Mouse (Mus musculus) regulatory T cell (primary cell): Measurements from ENCODE around the gene Retreg1.

Source experiments
- in situ Hi-C: fragments of 300-600 bp; cut with MboI, MseI; formaldehyde crosslinking; loops from one replicate; pipeline ENCODE4 v1.15.1; 2025; ENCODE audit warnings: high pct_unique_total_duplicates

Retreg1 gene

GRCm38 (mm10) chr15:25918641-25919040 lies 75.7 kb downstream of the Retreg1 start:
- in situ Hi-C loops: no loop called here

- in situ Hi-C loops: no loop called here
Measured at GRCm38 (mm10) chr15:25919995-25920394, 77.0 kb downstream of the Retreg1 start.

GRCm38 (mm10) chr15:25920886-25921285 lies 77.9 kb downstream of the Retreg1 start:
- in situ Hi-C loops: no loop called here

- in situ Hi-C loops: no loop called here
Measured at GRCm38 (mm10) chr15:25922007-25922406, 79.0 kb downstream of the Retreg1 start.

- in situ Hi-C loops: no loop called here
Measured at GRCm38 (mm10) chr15:25923916-25924315, 80.9 kb downstream of the Retreg1 start.

- in situ Hi-C loops: no loop called here
Measured at GRCm38 (mm10) chr15:25926171-25926570, 83.2 kb downstream of the Retreg1 start.

- in situ Hi-C loops: no loop called here
Measured at GRCm38 (mm10) chr15:25927106-25927505, 84.1 kb downstream of the Retreg1 start.

- in situ Hi-C loops: no loop called here
Measured at GRCm38 (mm10) chr15:25928001-25928400, 85.0 kb downstream of the Retreg1 start.

- in situ Hi-C loops: no loop called here
Measured at GRCm38 (mm10) chr15:25928831-25929230, 85.9 kb downstream of the Retreg1 start.

- in situ Hi-C loops: no loop called here
Measured at GRCm38 (mm10) chr15:25929518-25929917, 86.5 kb downstream of the Retreg1 start.

GRCm38 (mm10) chr15:25929936-25930335 lies 87.0 kb downstream of the Retreg1 start:
- in situ Hi-C loops: no loop called here

GRCm38 (mm10) chr15:25930657-25931056 lies 87.7 kb downstream of the Retreg1 start:
- in situ Hi-C loops: no loop called here

- in situ Hi-C loops: no loop called here
Measured at GRCm38 (mm10) chr15:25932497-25932896, 89.5 kb downstream of the Retreg1 start.

- in situ Hi-C loops: no loop called here
Measured at GRCm38 (mm10) chr15:25932937-25933684, 90.1 kb downstream of the Retreg1 start.

- in situ Hi-C loops: no loop called here
Measured at GRCm38 (mm10) chr15:25933685-25934108, 90.7 kb downstream of the Retreg1 start.

GRCm38 (mm10) chr15:25934411-25934810 lies 91.4 kb downstream of the Retreg1 start:
- in situ Hi-C loops: no loop called here

- in situ Hi-C loops: no loop called here
Measured at GRCm38 (mm10) chr15:25938496-25938895, 95.5 kb downstream of the Retreg1 start.

- in situ Hi-C loops: no loop called here
Measured at GRCm38 (mm10) chr15:25940397-25941377, 97.7 kb downstream of the Retreg1 start.

GRCm38 (mm10) chr15:25941514-25941913 lies 98.5 kb downstream of the Retreg1 start:
- in situ Hi-C loops: no loop called here

GRCm38 (mm10) chr15:25942415-25942814 lies 99.4 kb downstream of the Retreg1 start:
- in situ Hi-C loops: no loop called here

GRCm38 (mm10) chr15:25943386-25944137 lies 100.6 kb downstream of the Retreg1 start:
- in situ Hi-C loops: no loop called here

GRCm38 (mm10) chr15:25945224-25945623 lies 102.2 kb downstream of the Retreg1 start:
- in situ Hi-C loops: no loop called here
